Mouse (Mus musculus) liver, embryonic 14.5 days (tissue): ENCODE data around the gene Ttc9b.

Experiments
- CTCF ChIP-seq: IDR thresholded peaks from 2 replicates; pipeline ENCODE4 v1.5.1; 2016; ENCODE audit warnings: antibody characterized with exemption, low read depth, control low read depth
- EP300 ChIP-seq: IDR thresholded peaks from 2 replicates; pipeline ENCODE4 v1.6.1; 2016; ENCODE audit warnings: antibody characterized with exemption, low read depth

GRCm38 (mm10) chr7:27612940-27613339 lies 40.8 kb upstream of the Ttc9b start:
- TF ChIP-seq CTCF: no peak
- TF ChIP-seq EP300: no peak
